Mouse (Mus musculus): Measurements from ENCODE around the gene Wrap73. TPM values are rescaled to one million over a fixed set of nuclear protein-coding genes. Genes with fewer than 3 reads are reported as not detected.

Gene Wrap73
- total RNA-seq (2012; rRNA removed): 24.9 and 29.0 TPM in 2 replicates

DNA sequence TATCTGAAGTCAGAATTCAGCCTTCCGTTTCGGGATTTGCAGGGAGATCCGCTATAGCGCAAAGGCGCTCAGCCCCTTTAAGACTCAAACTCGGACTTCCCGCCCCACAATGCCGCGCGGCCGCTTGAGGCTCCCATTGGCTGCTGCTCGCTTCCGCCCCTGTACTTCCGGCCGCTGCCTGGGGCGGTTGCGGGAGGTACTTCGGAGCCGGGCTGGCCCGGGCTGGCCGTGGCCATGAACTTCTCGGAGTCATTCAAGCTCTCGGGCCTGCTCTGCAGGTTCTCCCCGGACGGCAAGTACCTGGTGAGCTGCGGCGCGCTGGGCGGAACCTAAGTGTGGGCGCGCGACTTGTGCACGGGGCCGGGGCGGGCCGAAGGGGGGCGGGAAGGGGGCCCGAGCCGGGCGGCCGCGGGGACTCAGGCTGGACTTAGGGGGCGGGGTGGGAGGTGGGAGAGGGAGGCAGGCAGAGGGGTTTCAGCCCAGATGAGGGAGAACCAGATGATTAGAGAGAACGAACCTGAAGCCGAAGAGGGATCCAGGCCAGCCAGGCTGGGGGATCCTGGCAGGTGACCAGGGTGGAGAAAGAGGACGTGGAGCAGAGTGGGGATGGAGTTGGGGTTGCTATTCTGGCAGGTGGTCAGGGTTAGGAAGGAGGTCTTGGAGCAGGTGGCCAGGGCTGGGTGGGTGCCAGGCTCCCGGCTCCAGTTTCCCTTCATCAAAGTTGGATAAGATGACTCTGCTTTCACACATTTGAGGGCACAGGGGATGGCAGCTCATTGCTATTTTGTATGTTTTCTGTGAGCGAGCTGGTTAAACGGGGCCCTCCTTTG lies at the start of gene Wrap73:
Gene Wrap73 (plus strand): TSS at position 162 of the 830 bp plus-strand sequence.
- Histone ChIP-seq H3K9me3 (ENCODE audit: control insufficient read depth, insufficient read depth, low read depth, low read length) (no peaks in the 10 kb centered on the region), H3K27ac (ENCODE audit: insufficient read depth, low read depth, low read length, poor library complexity, severe bottlenecking) (no peak within 1 kb of the TSS), H3K36me3 (ENCODE audit: control insufficient read depth, insufficient read depth, low read length, poor library complexity, severe bottlenecking) (peaks cover 2% of the 10 kb centered on the region; the same call in 1 of the 2 replicates), H3K4me3 (ENCODE audit: insufficient read depth in 1 of 2, low read depth in 1 of 2, low read length in 2 of 2, poor library complexity in 1 of 2, severe bottlenecking in 1 of 2) (peak within 1 kb of the TSS; percentile 81 to 97), H3K4me1 (ENCODE audit: control insufficient read depth in 2 of 2, insufficient read depth in 2 of 2, low read length in 2 of 2, poor library complexity in 1 of 2) (peaks cover 0 to 2% of the 10 kb centered on the region in 2 experiments; a peak in 1 of 4 replicates), H3K9ac (ENCODE audit: insufficient read depth, low read depth, low read length, poor library complexity, severe bottlenecking) (peak within 1 kb of the TSS; percentile 75)
- peak; percentile 84 for DNase-seq (ENCODE audit: low read depth, low spot score)
- in situ Hi-C loops (cut with MboI; ENCODE audit: low sequenced_read_pairs in 2 of 2, unreplicated experiment in 2 of 2): no loop called here
- TF ChIP-seq ZC3H11A (IDR thresholded peaks at IDR 0.05; ENCODE audit: borderline replicate concordance, low read depth, low read length) (no peak), CHD2 (IDR thresholded peaks at IDR 0.05; ENCODE audit: low read depth, low read length) (peak; percentile 66), ZNF384 (IDR thresholded peaks at IDR 0.05; ENCODE audit: low read depth, low read length) (no peak), MAFK (IDR thresholded peaks at IDR 0.05; ENCODE audit: insufficient read depth, low read depth, low read length) (no peak), HCFC1 (IDR thresholded peaks at IDR 0.05; ENCODE audit: borderline replicate concordance, insufficient read depth, low read length) (peak; percentile 88)

GRCm38 (mm10) chr4:154093210-154093609 lies 49.0 kb upstream of the Wrap73 start:
- Histone ChIP-seq H3K9ac (ENCODE audit: insufficient read depth, low read depth, low read length, poor library complexity, severe bottlenecking) (no peak overlapping the region), H3K4me1 (ENCODE audit: control insufficient read depth in 2 of 2, insufficient read depth in 2 of 2, low read length in 2 of 2, poor library complexity in 1 of 2) (peaks cover 2 to 26% of the 10 kb centered on the region in 2 experiments; a peak in 2 of 4 replicates), H3K9me3 (ENCODE audit: control insufficient read depth, insufficient read depth, low read depth, low read length) (no peaks in the 10 kb centered on the region), H3K4me3 (ENCODE audit: insufficient read depth in 1 of 2, low read depth in 1 of 2, low read length in 2 of 2, poor library complexity in 1 of 2, severe bottlenecking in 1 of 2) (no peak overlapping the region), H3K27ac (ENCODE audit: insufficient read depth, low read depth, low read length, poor library complexity, severe bottlenecking) (no peak overlapping the region), H3K36me3 (ENCODE audit: control insufficient read depth, insufficient read depth, low read length, poor library complexity, severe bottlenecking) (no peaks in the 10 kb centered on the region)
- no peak; the same call in 1 of the 2 replicates for TF ChIP-seq ZC3H11A (IDR thresholded peaks at IDR 0.05; ENCODE audit: borderline replicate concordance, low read depth, low read length)
- TF ChIP-seq MAFK (IDR thresholded peaks at IDR 0.05; ENCODE audit: insufficient read depth, low read depth, low read length): no peak
- TF ChIP-seq CHD2 (IDR thresholded peaks at IDR 0.05; ENCODE audit: low read depth, low read length): no peak
- no peak for TF ChIP-seq HCFC1 (IDR thresholded peaks at IDR 0.05; ENCODE audit: borderline replicate concordance, insufficient read depth, low read length)
- DNase-seq (ENCODE audit: low read depth, low spot score): no peak
- in situ Hi-C loops (cut with MboI; ENCODE audit: low sequenced_read_pairs in 2 of 2, unreplicated experiment in 2 of 2): no loop called here

DNA sequence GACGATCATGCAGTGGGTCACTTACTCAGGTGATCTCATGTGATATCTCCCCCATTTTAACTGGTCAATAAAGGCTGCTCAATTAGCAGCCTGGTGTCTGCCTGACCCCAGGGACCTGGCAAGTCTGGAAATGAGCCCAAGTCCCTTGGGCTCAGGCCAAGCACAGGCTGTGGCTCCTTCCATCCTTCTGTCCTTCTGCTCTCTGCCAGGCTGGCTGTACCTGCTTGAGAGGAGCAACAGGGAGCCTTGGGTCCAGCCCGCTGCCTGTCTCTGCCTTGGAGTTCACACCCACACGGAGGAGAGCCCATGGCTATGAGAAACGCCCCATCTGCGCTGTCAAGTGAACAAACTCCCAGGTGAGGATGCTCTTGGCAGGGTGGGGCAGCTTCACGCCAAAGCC lies 46.1 kb upstream of the Wrap73 start:
- Histone ChIP-seq H3K36me3 (ENCODE audit: control insufficient read depth, insufficient read depth, low read length, poor library complexity, severe bottlenecking) (no peaks in the 10 kb centered on the region), H3K4me3 (ENCODE audit: insufficient read depth in 1 of 2, low read depth in 1 of 2, low read length in 2 of 2, poor library complexity in 1 of 2, severe bottlenecking in 1 of 2) (peak overlapping the region; percentile 0 to 33; a peak in 1 of 4 replicates), H3K9ac (ENCODE audit: insufficient read depth, low read depth, low read length, poor library complexity, severe bottlenecking) (no peak overlapping the region; the same call in 1 of the 2 replicates), H3K9me3 (ENCODE audit: control insufficient read depth, insufficient read depth, low read depth, low read length) (no peaks in the 10 kb centered on the region), H3K27ac (ENCODE audit: insufficient read depth, low read depth, low read length, poor library complexity, severe bottlenecking) (peak overlapping the region; percentile 26; the same call in 1 of the 2 replicates), H3K4me1 (ENCODE audit: control insufficient read depth in 2 of 2, insufficient read depth in 2 of 2, low read length in 2 of 2, poor library complexity in 1 of 2) (peaks cover 2 to 22% of the 10 kb centered on the region in 2 experiments; a peak in 2 of 4 replicates)
- no peak for DNase-seq (ENCODE audit: low read depth, low spot score)
- in situ Hi-C loops (cut with MboI; ENCODE audit: low sequenced_read_pairs in 2 of 2, unreplicated experiment in 2 of 2): no loop called here
- TF ChIP-seq MAFK (IDR thresholded peaks at IDR 0.05; ENCODE audit: insufficient read depth, low read depth, low read length) (no peak), ZC3H11A (IDR thresholded peaks at IDR 0.05; ENCODE audit: borderline replicate concordance, low read depth, low read length) (no peak), CHD2 (IDR thresholded peaks at IDR 0.05; ENCODE audit: low read depth, low read length) (no peak), ZNF384 (IDR thresholded peaks at IDR 0.05; ENCODE audit: low read depth, low read length) (no peak), HCFC1 (IDR thresholded peaks at IDR 0.05; ENCODE audit: borderline replicate concordance, insufficient read depth, low read length) (no peak)

DNA sequence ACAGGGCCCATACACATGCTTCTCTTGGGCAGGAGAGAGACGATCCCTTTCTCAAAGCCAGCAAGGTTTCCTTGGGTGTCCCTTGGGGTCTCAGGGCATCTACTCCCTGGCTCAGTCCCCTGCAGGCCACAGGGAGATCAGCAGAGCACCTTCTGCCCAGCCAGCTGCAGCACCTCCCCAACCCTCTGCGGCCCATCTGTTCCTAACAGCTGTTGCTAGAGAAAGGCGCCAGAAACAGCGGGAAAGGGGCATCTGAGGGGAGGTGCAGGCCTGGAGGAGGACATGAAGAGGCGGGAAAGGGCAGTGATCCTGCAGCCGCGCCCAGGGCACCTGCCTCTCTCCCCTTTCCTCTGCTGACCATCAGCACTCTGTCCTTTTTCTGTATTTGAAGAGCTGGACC lies 42.8 kb upstream of the Wrap73 start:
- Histone ChIP-seq H3K36me3 (ENCODE audit: control insufficient read depth, insufficient read depth, low read length, poor library complexity, severe bottlenecking) (no peaks in the 10 kb centered on the region), H3K4me1 (ENCODE audit: control insufficient read depth in 2 of 2, insufficient read depth in 2 of 2, low read length in 2 of 2, poor library complexity in 1 of 2) (peaks cover 2 to 22% of the 10 kb centered on the region in 2 experiments; a peak in 2 of 4 replicates), H3K9ac (ENCODE audit: insufficient read depth, low read depth, low read length, poor library complexity, severe bottlenecking) (no peak overlapping the region), H3K9me3 (ENCODE audit: control insufficient read depth, insufficient read depth, low read depth, low read length) (no peaks in the 10 kb centered on the region), H3K27ac (ENCODE audit: insufficient read depth, low read depth, low read length, poor library complexity, severe bottlenecking) (no peak overlapping the region), H3K4me3 (ENCODE audit: insufficient read depth in 1 of 2, low read depth in 1 of 2, low read length in 2 of 2, poor library complexity in 1 of 2, severe bottlenecking in 1 of 2) (no peak overlapping the region)
- TF ChIP-seq ZNF384 (IDR thresholded peaks at IDR 0.05; ENCODE audit: low read depth, low read length) (no peak), HCFC1 (IDR thresholded peaks at IDR 0.05; ENCODE audit: borderline replicate concordance, insufficient read depth, low read length) (no peak), ZC3H11A (IDR thresholded peaks at IDR 0.05; ENCODE audit: borderline replicate concordance, low read depth, low read length) (no peak), CHD2 (IDR thresholded peaks at IDR 0.05; ENCODE audit: low read depth, low read length) (no peak), MAFK (IDR thresholded peaks at IDR 0.05; ENCODE audit: insufficient read depth, low read depth, low read length) (no peak)
- in situ Hi-C loops (cut with MboI; ENCODE audit: low sequenced_read_pairs in 2 of 2, unreplicated experiment in 2 of 2): no loop called here
- DNase-seq (ENCODE audit: low read depth, low spot score): no peak

Data from ES-E14 (cell line).